Mouse (Mus musculus): Measurements from ENCODE around the gene Cngb1.
A peak's percentile ranks its signal among the peaks of the same experiment; 100 is the strongest.

- TF ChIP-seq CTCF (IDR thresholded peaks at IDR 0.05 in 2 of 3, conservative IDR thresholded peaks at IDR 0.05 in 1 of 3; ENCODE audit: control insufficient read depth in 1 of 3, insufficient read depth in 1 of 3, low read depth in 2 of 3, low read length in 3 of 3, poor library complexity in 1 of 3, severe bottlenecking in 1 of 3) (peak; percentile 76 to 90 (median 82)), CHD2 (IDR thresholded peaks at IDR 0.05; ENCODE audit: low read length) (no peak), TBP (IDR thresholded peaks at IDR 0.05; ENCODE audit: low read depth, low read length) (no peak), POLR2A (IDR thresholded peaks at IDR 0.05; ENCODE audit: control insufficient read depth in 1 of 2, insufficient read depth in 1 of 2, low read depth in 1 of 2, low read length in 2 of 2, poor library complexity in 1 of 2) (no peak), MXI1 (IDR thresholded peaks at IDR 0.05; ENCODE audit: low read depth, low read length) (no peak)
Observed at GRCm38 (mm10) chr8:95235683-95236082, 70.7 kb downstream of the Cngb1 start.
